Mouse (Mus musculus): ENCODE results near the gene Ntmt1. TPM values are rescaled to one million over a fixed set of nuclear protein-coding genes. Genes with fewer than 3 reads are reported as not detected.

Gene Ntmt1
- polyA plus RNA-seq, 1 experiment from 2014 or later, result 109 TPM

- Histone ChIP-seq H3K9me3 (ENCODE audit: control insufficient read depth, low read length) (no peaks in the 10 kb centered on the region), H3K27me3 (ENCODE audit: control insufficient read depth, insufficient read depth, low read length) (no peaks in the 10 kb centered on the region), H3K4me2 (ENCODE audit: low read depth, severe bottlenecking) (no peak overlapping the region), H3K9ac (ENCODE audit: low read length) (no peak overlapping the region), H3K4me1 (ENCODE audit: control insufficient read depth, insufficient read depth, low read length) (peaks cover 56% of the 10 kb centered on the region), H3K36me3 (ENCODE audit: control insufficient read depth, insufficient read depth, low read length) (peaks cover 2% of the 10 kb centered on the region; the same call in 1 of the 2 replicates), H3K27ac (replicated peaks; ENCODE audit: low read depth, low read length) (peak overlapping the region; percentile 65; the same call in 1 of the 2 replicates), H3K4me3 (ENCODE audit: low read depth, low read length) (no peak overlapping the region)
- ATAC-seq (ENCODE audit: insufficient number of reproducible peaks, low FRiP score, low TSS enrichment, low read depth) (no peak), DNase-seq (ENCODE audit: low spot score) (no peak)
- 74% methylated on average over 8 of the region's 8 CpGs for WGBS
Measured at GRCm38 (mm10) chr2:30870863-30871262, 63.2 kb downstream of the Ntmt1 start.

Other genes with a start within 250 kb of the Ntmt1 start
- gene Cstad, start 212.8 kb upstream of the Ntmt1 start, polyA plus RNA-seq (2014; fragmentation: Nextera tagmentation; extraction: Ambion mirVana), result 0.37 and 1.0 TPM in 2 replicates
- 2.6 and 3.9 TPM in 2 replicates for gene 1700001O22Rik, start 4.2 kb upstream of the Ntmt1 start, polyA plus RNA-seq (2014; fragmentation: Nextera tagmentation; extraction: Ambion mirVana)
- 38.7 and 40.4 TPM in 2 replicates for gene Asb6, start 22.5 kb downstream of the Ntmt1 start, polyA plus RNA-seq (2014; fragmentation: Nextera tagmentation; extraction: Ambion mirVana)
- 138 and 155 TPM in 2 replicates for gene Prrx2, start 27.1 kb downstream of the Ntmt1 start, polyA plus RNA-seq (2014; fragmentation: Nextera tagmentation; extraction: Ambion mirVana)
- 7.9 and 10.3 TPM in 2 replicates for gene Ptges, start 122.0 kb downstream of the Ntmt1 start, polyA plus RNA-seq (2014; fragmentation: Nextera tagmentation; extraction: Ambion mirVana)
- 26.3 and 28.1 TPM in 2 replicates for gene Tor1b, start 145.1 kb downstream of the Ntmt1 start, polyA plus RNA-seq (2014; fragmentation: Nextera tagmentation; extraction: Ambion mirVana)
- 77.7 and 83.5 TPM in 2 replicates for gene Tor1a, start 160.1 kb downstream of the Ntmt1 start, polyA plus RNA-seq (2014; fragmentation: Nextera tagmentation; extraction: Ambion mirVana)
- 47.7 and 53.3 TPM in 2 replicates for gene BC005624, start 174.4 kb downstream of the Ntmt1 start, polyA plus RNA-seq (2014; fragmentation: Nextera tagmentation; extraction: Ambion mirVana)
- 9.4 and 9.6 TPM in 2 replicates for gene Usp20, start 174.5 kb downstream of the Ntmt1 start, polyA plus RNA-seq (2014; fragmentation: Nextera tagmentation; extraction: Ambion mirVana)

Data from limb, embryonic 11.5 days (tissue).